Mouse (Mus musculus) gastrocnemius, postnatal 10 days (tissue): ENCODE measurements around the gene Tec. TPM values are rescaled to one million over a fixed set of nuclear protein-coding genes. Genes with fewer than 3 reads are reported as not detected.

ENCODE experiments used
- DNase-seq: peaks from one replicate; pipeline ENCODE4 v3.0.0; 2021; ENCODE audit warnings: mixed read lengths
- total RNA-seq, 2 experiments: library from RNA; stranded (reverse); gene quantifications; 2 replicates each; pipeline ENCODE4 v1.2.3; 2021

Tec gene
- total RNA-seq, 2 experiments from 2014 or later = 2.3 to 4.3 TPM

- no peak for DNase-seq
These were observed 85.2 kb downstream of the Tec start for GRCm38 (mm10) chr5:72783123-72783522.

DNA sequence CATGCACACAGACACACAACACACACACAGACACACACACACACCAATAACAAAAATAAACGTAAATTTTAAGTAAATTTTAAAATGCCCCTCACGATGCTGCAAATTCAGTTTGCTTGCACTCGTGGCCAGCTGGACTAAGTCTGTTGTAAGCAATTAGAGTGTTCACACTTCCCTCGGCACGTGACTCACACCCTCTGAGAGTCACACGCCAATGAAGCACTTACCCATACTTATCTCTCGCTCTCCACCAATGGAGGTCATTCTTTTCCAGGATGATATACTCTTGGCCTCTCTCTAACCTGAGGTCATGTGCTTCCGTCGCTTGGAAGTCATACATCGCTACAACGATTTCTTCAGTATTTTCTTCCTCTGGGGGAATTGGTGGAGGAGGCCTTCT is 86.5 kb downstream of the Tec start:
- no peak for DNase-seq

GRCm38 (mm10) chr5:72776595-72776994 is 91.7 kb downstream of the Tec start:
- DNase-seq = no peak

DNA sequence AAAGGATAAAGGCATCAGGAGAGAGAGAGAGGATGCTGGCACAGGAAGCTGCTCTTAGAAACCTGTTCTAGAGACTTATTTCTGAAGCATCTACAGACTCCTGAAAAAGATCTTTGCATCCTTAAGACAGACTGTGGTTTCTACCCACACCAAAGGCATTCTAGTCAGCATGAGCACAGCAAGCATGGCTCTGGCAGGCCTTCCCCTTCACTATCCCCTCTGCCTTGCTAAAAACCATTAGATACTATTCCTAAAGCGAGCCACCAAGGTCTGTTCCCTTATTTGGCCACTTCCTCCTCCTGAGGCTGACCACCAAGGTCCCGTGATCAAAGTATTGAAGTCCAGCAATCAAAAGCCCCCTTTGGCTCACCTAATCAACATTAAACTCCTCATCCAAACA is 92.2 kb downstream of the Tec start:
- DNase-seq = no peak

- DNase-seq = no peak
These were observed 98.4 kb downstream of the Tec start for GRCm38 (mm10) chr5:72769841-72770240.

DNA sequence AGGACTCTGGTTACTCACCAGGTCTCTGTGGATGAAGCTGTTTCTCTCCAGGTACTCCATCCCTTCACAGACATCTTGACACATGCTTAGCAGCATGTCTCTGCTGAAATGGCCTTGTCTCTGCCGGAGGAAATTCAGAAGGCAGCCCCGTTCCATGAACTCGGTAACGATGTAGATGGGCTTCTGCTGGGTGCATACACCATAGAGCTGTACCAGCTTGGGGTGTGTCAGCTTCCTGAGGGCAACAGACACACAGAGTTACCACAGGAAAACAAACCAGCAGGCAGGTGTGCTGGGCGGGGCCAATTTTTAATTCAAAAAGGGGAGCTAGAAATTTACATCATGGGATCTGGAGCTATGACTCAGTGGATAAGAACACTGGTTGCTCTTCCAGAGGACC is 104.7 kb downstream of the Tec start:
- DNase-seq = no peak

- no peak for DNase-seq
These were observed 105.3 kb downstream of the Tec start for GRCm38 (mm10) chr5:72763025-72763424.

DNA sequence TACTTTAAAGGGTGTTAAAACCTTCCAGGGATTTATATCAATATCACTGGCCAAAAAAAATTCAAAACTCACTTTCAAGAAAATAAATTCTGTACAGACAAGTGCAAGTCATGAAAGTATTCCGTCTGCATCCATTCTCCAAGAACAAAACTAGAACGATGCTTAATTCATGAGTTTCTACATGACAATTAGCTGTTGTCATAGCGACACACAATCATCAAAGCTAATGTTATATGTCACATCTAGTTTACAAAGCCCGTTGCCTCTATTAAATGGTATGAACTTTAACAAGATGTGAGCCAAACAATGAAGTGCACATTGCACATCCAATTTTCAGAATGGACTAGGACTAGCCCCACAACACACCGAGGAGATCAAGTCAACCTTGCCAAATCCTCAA is 106.5 kb downstream of the Tec start:
- no peak for DNase-seq

- no peak for DNase-seq
These were observed 107.0 kb downstream of the Tec start for GRCm38 (mm10) chr5:72761237-72761636.

DNA sequence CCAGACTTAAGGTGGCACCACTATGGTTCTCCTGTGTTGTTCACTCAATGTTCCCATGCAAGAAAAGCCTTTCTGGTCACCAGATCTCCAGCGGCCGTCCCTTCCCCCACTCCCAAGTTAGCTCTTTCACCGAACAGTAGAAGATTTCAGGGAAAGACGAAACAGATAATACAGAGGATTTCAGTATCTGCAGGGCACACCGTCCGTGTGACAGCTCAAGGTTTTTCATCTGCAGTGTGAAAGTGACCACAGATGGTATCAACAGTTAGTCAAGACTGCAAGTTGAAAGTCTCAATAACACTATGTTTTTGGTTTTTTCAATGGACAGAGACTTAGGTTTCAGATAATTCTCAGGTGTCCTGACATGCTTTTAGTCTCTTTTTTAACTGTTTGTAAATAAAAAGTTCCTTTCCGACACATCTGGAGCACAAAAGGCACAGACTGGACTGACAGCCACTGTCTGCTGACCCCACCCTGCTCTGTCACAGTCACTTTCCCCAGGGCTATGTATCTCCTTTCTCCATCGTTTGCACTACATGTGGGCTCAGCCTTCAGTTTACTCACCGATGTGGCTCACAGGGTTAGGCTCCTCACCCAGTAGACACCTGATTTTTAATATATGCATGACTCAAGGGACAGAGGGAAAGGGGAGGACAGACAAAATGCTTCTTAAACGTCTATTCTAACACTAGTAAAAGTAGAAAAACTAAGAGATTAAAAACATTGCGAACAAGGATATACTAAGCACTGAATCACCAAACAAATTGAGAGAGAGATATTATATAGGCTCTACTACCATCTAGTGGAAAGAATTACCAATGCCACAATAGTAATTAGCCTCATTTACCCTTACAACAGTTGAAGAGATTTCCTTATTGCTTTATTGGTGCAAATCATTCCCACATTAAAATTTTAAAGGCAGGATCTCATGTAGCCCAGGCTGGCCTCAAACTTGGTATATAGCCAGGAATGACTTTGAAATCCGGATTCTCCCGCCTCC is 109.1 kb downstream of the Tec start:
- DNase-seq = no peak

GRCm38 (mm10) chr5:72757155-72757773 is 111.0 kb downstream of the Tec start:
- DNase-seq = no peak

DNA sequence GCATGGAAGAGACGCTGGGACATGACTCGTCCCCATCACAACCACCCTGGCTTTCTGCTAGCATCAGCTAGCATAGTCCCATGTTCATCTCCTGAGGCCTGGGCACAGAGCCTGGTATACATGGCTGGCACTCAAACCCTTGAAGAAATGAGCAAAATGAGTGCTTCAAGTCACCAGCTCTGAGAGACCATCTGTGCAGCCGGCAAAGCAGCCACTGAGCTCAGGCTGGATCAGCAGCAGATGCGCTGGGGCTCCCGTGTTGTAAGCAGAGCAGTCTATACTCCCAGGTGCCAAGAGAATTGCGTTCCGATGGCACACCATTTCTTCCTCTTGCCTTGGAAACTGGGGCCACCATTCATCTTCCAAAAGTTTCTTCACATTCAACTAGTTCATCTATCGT is 112.3 kb downstream of the Tec start:
- DNase-seq = no peak

DNA sequence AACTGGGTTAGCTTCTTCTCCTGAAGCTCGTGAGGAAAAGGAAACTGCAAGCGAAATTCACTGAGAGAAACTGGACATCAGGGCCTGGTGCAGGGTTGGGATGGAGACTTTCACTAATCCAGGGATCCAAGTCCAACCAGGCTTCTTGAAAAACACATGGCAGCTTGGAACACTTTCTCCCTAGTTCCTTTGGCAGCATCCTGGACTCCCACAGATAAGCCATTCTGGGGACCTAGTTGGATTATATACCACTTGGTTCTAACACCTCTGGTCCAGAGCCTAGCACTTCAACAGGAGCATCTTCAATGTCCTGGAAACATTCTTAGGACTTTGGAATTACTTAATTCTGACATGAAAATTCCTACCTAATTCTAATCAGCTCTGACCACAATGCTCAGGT is 113.2 kb downstream of the Tec start:
- no peak for DNase-seq

DNA sequence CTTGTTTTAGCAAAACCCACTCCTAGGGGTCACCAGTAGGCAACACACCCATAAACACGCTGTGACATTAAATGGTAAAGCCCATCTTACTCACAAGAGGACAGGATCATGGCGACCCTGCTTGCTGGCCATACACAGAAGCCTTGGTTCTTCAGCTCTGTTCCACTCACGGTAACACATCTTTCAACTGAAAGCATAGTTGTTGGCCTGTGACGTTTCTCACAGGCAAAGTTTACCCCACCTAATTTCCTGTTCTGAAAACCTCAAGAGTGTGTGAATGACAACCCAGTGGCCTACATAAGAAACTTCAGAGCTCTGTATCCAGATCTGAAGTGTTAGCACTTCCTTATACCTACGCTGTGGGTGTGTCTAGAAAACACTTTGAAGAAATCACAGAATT is 115.7 kb downstream of the Tec start, which contains the start of gene Txk:
Txk (minus strand) TSS at position 193 of the 400 bp plus-strand sequence.
- no peak for DNase-seq

DNA sequence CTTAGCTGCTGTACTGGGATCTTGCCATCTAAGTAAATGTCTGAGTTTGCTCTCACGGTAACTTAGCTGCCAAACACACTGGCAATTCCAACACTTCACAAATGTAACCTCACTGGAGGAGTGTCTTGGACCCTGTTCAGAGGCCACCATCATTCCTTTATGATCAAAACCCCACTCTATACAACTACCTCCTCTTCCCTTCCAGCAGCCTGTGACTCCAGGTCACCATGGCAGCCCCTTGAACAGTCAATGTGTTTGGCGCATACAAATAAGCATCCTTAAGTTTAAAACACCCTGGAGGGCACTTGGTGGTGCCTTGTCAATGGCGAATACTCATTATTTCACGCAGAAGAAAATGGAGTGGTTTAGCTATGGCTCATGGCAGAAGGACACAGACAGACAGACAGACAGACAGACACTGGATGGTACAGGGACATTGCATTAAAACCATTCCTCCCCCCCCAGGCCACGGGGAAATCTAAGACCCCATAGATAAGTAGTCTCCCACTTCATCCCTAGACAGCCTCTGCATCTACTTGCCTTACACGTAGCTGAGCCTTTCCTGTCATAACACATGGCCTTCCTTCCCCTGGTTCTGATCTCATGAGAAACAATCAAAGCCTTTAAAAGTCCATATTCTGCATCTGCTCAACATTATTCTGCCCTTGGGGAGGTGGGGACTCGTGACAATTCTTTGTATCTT is 117.1 kb downstream of the Tec start:
- DNase-seq = no peak

DNA sequence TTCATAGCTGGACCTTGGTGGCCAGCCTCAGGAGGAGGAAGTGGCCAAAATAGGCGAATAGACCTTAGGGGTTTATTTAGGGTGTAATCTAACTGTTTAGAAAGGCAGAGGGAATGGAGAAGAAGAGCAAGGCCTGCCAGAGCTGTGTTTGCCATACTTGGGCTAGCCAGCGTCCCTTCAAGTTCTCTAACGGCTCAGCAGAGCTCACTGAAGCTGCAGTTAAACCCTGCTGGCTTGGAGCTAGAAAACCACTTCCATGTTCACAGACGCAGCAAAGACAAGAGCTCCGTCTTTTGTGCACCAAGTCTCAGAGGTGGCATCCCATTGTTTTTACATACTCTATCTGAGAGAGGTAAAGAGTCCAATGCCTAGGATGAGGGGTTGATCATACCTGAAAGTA is 118.1 kb downstream of the Tec start:
- DNase-seq = no peak

DNA sequence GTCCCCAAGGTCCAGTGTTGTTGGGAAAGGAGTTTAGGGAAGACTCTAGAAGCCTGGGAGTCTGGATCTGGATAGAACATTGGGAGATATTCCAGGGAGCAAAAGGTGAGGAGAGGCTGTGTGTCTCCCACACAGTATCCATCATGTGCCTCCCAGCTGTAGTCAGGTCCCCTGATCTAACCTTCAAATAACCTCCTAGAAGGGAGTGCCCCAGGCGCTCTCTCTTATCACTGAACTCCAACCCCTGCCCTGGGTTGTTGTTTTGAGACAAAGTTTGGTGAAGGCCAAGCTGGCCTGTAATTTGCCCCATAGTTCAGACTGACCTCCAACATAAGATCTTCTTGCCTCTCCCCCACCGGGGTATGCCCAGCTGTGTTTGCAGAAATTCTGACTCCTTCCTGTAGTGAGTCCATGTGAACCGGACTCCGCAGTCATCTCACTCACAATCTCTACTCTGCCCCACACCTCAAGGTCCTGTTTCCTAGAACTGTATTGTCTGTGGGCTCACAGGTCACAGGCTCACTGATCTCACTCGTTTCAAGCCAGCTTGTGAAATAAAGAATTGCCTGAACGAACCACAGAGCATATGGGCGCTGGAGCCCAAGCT is 119.5 kb downstream of the Tec start:
- no peak for DNase-seq

DNA sequence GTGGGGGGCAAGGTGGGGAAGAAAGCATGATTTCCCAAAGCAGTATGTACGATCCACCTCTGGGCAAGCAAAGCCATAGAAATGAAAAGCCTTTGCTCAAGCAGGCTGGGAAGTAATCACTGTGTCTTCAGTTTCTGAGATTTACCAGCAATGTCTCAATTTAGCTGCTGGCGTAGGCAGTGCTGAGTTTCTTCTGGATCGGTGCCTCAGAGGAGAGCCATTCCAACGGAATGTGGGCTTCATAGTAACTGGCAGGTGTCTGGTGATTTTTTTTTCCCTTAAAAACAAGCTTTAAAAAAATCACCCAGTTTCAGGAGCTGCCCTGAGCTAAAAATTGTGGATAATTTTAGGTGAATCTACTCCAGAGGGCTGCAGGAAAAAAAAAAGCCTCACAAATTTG is 120.9 kb downstream of the Tec start:
- DNase-seq = no peak

- DNase-seq = no peak
These were observed 121.8 kb downstream of the Tec start for GRCm38 (mm10) chr5:72746461-72746860.

DNA sequence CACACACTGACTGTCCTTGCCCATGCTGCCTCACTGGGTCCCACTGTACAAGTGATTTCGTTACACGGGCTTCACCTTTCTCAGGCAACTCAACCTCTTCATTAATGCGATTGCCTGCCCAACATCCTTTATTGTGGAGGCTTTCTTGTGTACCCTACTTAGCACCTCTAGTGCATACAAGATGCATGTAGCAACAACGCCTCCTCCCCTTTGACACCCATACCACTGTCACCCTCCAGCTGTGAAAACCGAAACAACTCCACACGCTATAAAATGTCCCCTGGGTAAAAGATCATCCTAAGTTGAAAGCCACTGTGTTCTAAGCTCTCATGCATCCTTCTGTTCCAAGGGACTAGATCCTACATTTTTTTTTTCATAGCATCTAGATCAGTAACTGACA is 125.2 kb downstream of the Tec start:
- no peak for DNase-seq

DNA sequence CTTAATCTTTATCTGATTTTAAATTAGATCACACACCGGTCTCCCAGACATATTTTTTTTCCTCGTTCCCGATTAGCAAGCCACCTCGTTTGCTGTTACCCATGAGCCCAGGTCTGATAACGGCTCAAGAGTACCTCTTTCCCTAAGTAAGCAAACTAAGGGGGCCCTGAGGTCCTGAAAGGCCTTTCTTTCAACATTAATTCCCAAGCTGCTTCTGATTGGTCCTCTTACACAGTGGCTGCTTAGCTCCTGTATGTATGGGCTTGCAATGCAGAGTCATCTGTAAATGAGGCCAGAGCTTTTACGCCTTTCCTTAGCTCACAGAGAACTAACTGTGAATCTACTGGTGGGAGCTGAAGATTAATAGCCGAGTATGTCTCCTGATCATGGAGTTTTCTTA is 131.4 kb downstream of the Tec start:
- DNase-seq = no peak

DNA sequence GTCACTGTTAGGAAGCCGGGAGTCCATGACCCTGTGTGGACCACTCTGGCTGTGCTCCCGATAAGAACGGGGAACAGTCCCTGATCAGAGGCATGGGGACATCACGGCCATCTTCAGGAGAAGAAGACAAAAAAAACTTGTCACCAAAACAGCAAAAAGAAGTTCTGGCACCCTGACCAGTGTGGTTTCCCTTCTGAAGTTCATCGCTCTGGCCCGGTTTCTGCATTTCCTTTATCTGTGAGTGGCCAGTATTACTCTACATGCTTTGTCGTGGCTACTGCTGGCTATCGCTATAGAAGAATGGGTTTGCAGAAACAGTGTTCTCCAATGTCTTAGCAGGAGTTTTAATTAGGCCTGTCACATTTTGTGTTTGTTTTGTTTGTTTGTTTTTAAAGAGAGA is 131.8 kb downstream of the Tec start:
- no peak for DNase-seq

DNA sequence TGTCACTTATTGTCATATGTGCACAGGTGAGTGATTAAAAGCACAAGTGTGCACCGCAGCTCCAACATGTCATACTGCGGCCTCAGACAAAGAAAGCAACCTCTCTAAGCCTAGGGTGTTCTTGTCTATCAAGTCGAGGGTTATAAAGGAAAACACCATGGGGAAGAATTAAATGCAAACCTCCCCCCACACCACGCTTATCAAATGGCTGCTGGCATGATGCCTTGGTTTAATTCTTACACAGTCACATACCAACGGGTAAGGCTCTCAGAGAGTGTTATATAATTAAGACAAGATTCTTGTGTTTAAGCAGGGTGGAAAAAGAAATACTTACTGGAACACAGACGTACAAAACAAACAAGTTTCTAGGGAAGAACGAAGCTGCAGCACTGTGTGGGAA is 132.5 kb downstream of the Tec start:
- no peak for DNase-seq
